Mouse (Mus musculus) small intestine, adult 2 months (tissue): ENCODE measurements around the gene Amot.

ENCODE experiments used
- CTCF ChIP-seq: fragments of 200-500 bp; IDR thresholded peaks from 2 replicates; pipeline ENCODE4 v1.5.1; 2012; ENCODE audit warnings: low read depth, mild to moderate bottlenecking, control low read depth, inconsistent platforms, low read length, moderate library complexity, mixed read lengths; ENCODE audit not compliant: insufficient replicate concordance, insufficient read length; ENCODE audit errors: extremely low read depth
- POLR2A ChIP-seq: fragments of 200-500 bp; IDR thresholded peaks from 2 replicates; pipeline ENCODE4 v1.6.1; 2012; ENCODE audit warnings: low read depth, mild to moderate bottlenecking, control low read depth, inconsistent platforms, low read length, moderate library complexity

DNA sequence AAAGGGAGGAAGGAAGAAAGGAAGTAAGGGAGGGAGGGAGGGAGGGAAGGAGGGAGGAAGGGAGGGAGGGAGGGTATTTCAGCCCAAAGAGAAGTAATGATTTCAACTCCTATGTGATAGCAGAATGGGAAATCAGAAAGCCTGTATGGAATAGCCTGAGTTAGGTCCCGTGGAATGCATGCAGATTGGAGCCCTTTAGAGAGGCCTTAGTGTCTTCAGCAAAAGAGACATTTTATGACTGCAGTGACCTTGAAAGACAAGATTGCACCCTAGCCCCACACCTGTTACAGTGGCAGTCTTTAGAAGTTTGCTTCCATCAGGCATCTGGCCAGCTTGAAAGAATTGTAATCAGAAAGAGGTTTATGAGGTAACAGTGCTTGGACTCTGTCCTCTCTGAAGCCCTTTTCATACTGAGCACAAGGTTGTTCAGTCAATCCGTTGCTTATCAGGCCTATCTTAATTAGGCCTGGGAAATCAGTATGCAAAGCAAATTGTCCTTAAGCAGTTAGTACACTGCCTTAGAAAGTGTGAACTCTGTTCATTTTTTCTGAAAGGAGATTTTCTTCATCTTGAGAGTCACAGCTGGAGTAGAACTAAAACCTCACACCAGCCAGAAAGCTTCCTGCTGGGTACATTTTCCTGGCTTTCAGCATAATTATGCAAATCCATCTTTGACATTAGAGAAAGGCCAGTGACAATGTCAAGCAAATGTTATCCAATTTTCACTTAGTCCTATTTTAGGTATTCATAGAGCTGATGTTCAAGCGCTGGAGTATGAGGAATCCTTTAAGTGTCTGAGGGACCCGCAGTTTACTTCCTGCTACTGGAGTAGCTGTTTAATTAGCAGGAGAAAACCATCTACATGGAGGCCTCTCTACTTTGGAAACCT, 38.9 kb upstream of the Amot start:
- TF ChIP-seq CTCF, result no peak
- TF ChIP-seq POLR2A, result no peak
